Mouse (Mus musculus) urinary bladder, postnatal 0 days (tissue): ENCODE results near the gene Clpx. TPM values are rescaled to one million over a fixed set of nuclear protein-coding genes. Genes with fewer than 3 reads are reported as not detected.

Source experiments
- polyA plus RNA-seq: library from polyadenylated mRNA; unstranded; fragments of >200 nt; fragmentation: Nextera tagmentation; extraction: Ambion mirVana; gene quantifications from 2 replicates; pipeline ENCODE4 v1.2.1, GENCODE M21; 2015

Clpx gene
- 31.5 and 33.3 TPM in 2 replicates for polyA plus RNA-seq

GRCm38 (mm10) chr9:65293973-65294715 lies at the start of gene Clpx:
Gene Clpx (plus strand): TSS chr9:65294260.

GRCm38 (mm10) chr9:65264959-65265358 lies 29.1 kb upstream of the Clpx start, which contains the start of gene Cilp:
Gene Cilp (plus strand): TSS chr9:65265180.

GRCm38 (mm10) chr9:65345854-65346475 lies 51.9 kb downstream of the Clpx start, which contains the start of gene Pdcd7:
Gene Pdcd7 (plus strand): TSS chr9:65346104.

GRCm38 (mm10) chr9:65360641-65361448 lies 66.8 kb downstream of the Clpx start, which contains the start of gene Ubap1l:
Gene Ubap1l (plus strand): TSS chr9:65361041.

Other genes with a start within 250 kb of the Clpx start
- 6.2 and 6.6 TPM in 2 replicates for gene Igdcc4, start 192.8 kb upstream of the Clpx start, polyA plus RNA-seq
- gene Igdcc3, start 153.1 kb upstream of the Clpx start, polyA plus RNA-seq = 1.2 and 1.5 TPM in 2 replicates
- 2.3 and 2.4 TPM in 2 replicates for gene Parp16, start 98.9 kb upstream of the Clpx start, polyA plus RNA-seq
- 0.19 and 0.29 TPM in 2 replicates for gene Cilp, start 29.1 kb upstream of the Clpx start, polyA plus RNA-seq
- 4.3 and 4.6 TPM in 2 replicates for gene Pdcd7, start 51.8 kb downstream of the Clpx start, polyA plus RNA-seq
- not detected in 2 replicates for gene Ubap1l, start 66.8 kb downstream of the Clpx start, polyA plus RNA-seq
- gene Kbtbd13, start 97.4 kb downstream of the Clpx start, polyA plus RNA-seq = 1.7 and 2.0 TPM in 2 replicates
- gene Rasl12, start 104.2 kb downstream of the Clpx start, polyA plus RNA-seq = 10.1 and 11.0 TPM in 2 replicates
- gene Slc51b, start 128.7 kb downstream of the Clpx start, polyA plus RNA-seq = not detected in 2 replicates
- 10.7 and 10.9 TPM in 2 replicates for gene Mtfmt, start 141.5 kb downstream of the Clpx start, polyA plus RNA-seq
- 54.0 and 60.5 TPM in 2 replicates for gene Spg21, start 166.7 kb downstream of the Clpx start, polyA plus RNA-seq
- 2.9 and 3.0 TPM in 2 replicates for gene Ankdd1a, start 225.9 kb downstream of the Clpx start, polyA plus RNA-seq